Mouse (Mus musculus) R1 (cell line): ENCODE data around the gene Hist1h2bf.
"Not testable (repeated sequence)": the region's sequence is repeated elsewhere in the genome, so short reads cannot be mapped to it uniquely, and the experiment has no call there.

Source experiments
- DNase-seq: peaks from one replicate; pipeline ENCODE4 v3.0.0-alpha.2; 2018; ENCODE audit warnings: low read depth, low spot score

The Hist1h2bf gene

GRCm38 (mm10) chr13:23543965-23544786 is 29.8 kb downstream of the Hist1h2bf start, which contains the start of gene Hist1h3f:
Gene Hist1h3f, plus strand, starts transcription at chr13:23544052.
- peak; percentile 96 for DNase-seq

GRCm38 (mm10) chr13:23542999-23543607 is 30.9 kb downstream of the Hist1h2bf start, which contains the start of gene Hist1h2bh:
Gene Hist1h2bh, minus strand, starts transcription at chr13:23543392.
- peak; percentile 97 for DNase-seq

GRCm38 (mm10) chr13:23542225-23542980 is 31.6 kb downstream of the Hist1h2bf start:
- not testable (repeated sequence) for DNase-seq

GRCm38 (mm10) chr13:23541497-23541896 is 32.5 kb downstream of the Hist1h2bf start:
- no peak for DNase-seq

- not testable (repeated sequence) for DNase-seq
These were observed 34.2 kb downstream of the Hist1h2bf start for GRCm38 (mm10) chr13:23539821-23540220.

GRCm38 (mm10) chr13:23538249-23538648 is 35.7 kb downstream of the Hist1h2bf start:
- DNase-seq, result no peak

- no peak for DNase-seq
These were observed 36.8 kb downstream of the Hist1h2bf start for GRCm38 (mm10) chr13:23537006-23537710.

GRCm38 (mm10) chr13:23536076-23536822 is 37.7 kb downstream of the Hist1h2bf start:
- DNase-seq, result peak; percentile 72

GRCm38 (mm10) chr13:23535137-23536075 is 38.6 kb downstream of the Hist1h2bf start, which contains the start of gene Hist1h3g:
Gene Hist1h3g, plus strand, starts transcription at chr13:23535422.
- peak; percentile 100 for DNase-seq

- peak; percentile 91 for DNase-seq
These were observed 39.4 kb downstream of the Hist1h2bf start for GRCm38 (mm10) chr13:23534368-23535131.

GRCm38 (mm10) chr13:23533560-23534367 is 40.2 kb downstream of the Hist1h2bf start, which contains the start of gene Hist1h2af:
Gene Hist1h2af, plus strand, starts transcription at chr13:23533906.
- peak; percentile 94 for DNase-seq

GRCm38 (mm10) chr13:23532262-23533075 is 41.5 kb downstream of the Hist1h2bf start:
- DNase-seq, result peak; percentile 49

- peak; percentile 97 for DNase-seq
These were observed 42.8 kb downstream of the Hist1h2bf start, which contains the start of gene Hist1h4h for GRCm38 (mm10) chr13:23530901-23531875. Gene Hist1h4h, plus strand, starts transcription at chr13:23531050.

GRCm38 (mm10) chr13:23530181-23530900 is 43.7 kb downstream of the Hist1h2bf start:
- peak; percentile 74 for DNase-seq
